Mouse (Mus musculus): ENCODE results near the gene Ccl2.

DNA sequence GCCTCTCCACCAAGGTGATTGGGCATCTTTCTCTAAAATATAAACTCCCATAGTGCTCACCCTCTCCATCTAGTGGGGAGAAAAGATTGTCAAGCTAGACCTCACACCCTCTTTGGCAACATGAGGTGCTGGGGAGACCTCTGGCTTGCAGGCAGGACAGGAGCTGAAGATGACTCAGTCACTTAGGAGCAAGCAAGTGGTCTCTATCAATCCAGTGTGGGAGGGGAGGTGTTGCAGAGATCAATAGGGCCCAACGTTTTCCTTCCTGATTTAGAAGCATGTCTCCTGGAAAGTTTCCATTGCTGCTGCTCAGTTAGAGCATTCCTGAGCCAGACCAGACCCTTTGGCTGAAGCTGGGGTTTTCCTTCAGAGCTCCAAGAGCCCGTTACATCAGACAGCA lies 3.2 kb downstream of the Ccl2 start, which contains the start of gene Gm17268:
- TF ChIP-seq TAL1 (IDR thresholded peaks at IDR 0.05; ENCODE audit: low read length) (no peak), EP300 (IDR thresholded peaks at IDR 0.05; ENCODE audit: low read depth in 1 of 2, low read length in 2 of 2) (no peak), NELFE (IDR thresholded peaks at IDR 0.05; ENCODE audit: low read depth, low read length) (no peak), POLR2A (IDR thresholded peaks at IDR 0.05; ENCODE audit: control insufficient read depth in 1 of 2, insufficient read depth in 1 of 2, low read depth in 1 of 2, low read length in 2 of 2, poor library complexity in 1 of 2) (no peak), CTCF (IDR thresholded peaks at IDR 0.05 in 2 of 3, conservative IDR thresholded peaks at IDR 0.05 in 1 of 3; ENCODE audit: control insufficient read depth in 1 of 3, insufficient read depth in 1 of 3, low read depth in 2 of 3, low read length in 3 of 3, poor library complexity in 1 of 3, severe bottlenecking in 1 of 3) (no peak), UBTF (IDR thresholded peaks at IDR 0.05; ENCODE audit: borderline replicate concordance, insufficient read depth, low read depth, low read length) (no peak), GABPA (IDR thresholded peaks at IDR 0.05; ENCODE audit: low read depth, low read length) (no peak), KAT2A (conservative IDR thresholded peaks at IDR 0.05; ENCODE audit: low read depth, low read length) (no peak), GATA1 (IDR thresholded peaks at IDR 0.05; ENCODE audit: low read depth, low read length) (no peak), JUND (IDR thresholded peaks at IDR 0.05; ENCODE audit: low read depth, low read length) (no peak), TCF12 (IDR thresholded peaks at IDR 0.05; ENCODE audit: low read depth, low read length) (no peak), ZKSCAN1 (IDR thresholded peaks at IDR 0.05; ENCODE audit: low read depth, low read length) (no peak)
